8 mouse cellular contexts compared by ENCODE assay signal in the genomic region with DNA sequence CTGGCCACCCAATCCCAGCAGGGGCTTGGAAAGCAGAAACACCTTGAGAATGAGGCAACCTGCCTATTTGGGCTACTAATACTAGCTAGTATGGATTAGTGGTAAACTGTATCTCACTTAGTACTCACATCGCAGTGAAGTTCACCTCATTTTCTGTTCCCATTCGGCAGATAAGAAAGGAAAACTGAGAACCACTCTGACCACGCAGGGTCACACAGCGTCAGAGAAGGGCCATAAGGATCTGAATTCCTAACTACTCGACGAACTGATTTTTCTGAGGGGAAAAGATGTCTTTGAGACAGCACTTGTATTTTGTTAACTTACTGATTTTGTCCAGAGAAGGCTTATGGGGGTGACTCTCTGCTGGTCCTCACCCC. TPM values are rescaled to one million over a fixed set of nuclear protein-coding genes. Genes with fewer than 3 reads are reported as not detected.
DNase-seq lines count a peak whose midpoint lies in the region; ATAC-seq and TF ChIP-seq lines count a peak whose summit lies in the region.

No protein-coding gene starts in this region.

- no peaks in the 10 kb centered on the region for H3K9me3 ChIP-seq in heart, embryonic 13.5 days
- H3K9me3 ChIP-seq in ES-Bruce4 (replicated peaks; ENCODE audit: control insufficient read depth, insufficient read depth, low read length, poor library complexity, severe bottlenecking): no peaks in the 10 kb centered on the region
- H3K9me3 ChIP-seq in hindbrain, embryonic 10.5 days: no peaks in the 10 kb centered on the region
- no peaks in the 10 kb centered on the region for H3K9me3 ChIP-seq in midbrain, embryonic 10.5 days (replicated peaks)

- no peak for TF ChIP-seq EP300 in ES-Bruce4 (IDR thresholded peaks at IDR 0.05; ENCODE audit: insufficient read depth, low read depth, low read length)

- no peak for DNase-seq in heart, postnatal 36 days
- no peak for DNase-seq in hindbrain, embryonic 10.5 days (ENCODE audit: low spot score)
- no peak for DNase-seq in midbrain, embryonic 10.5 days (ENCODE audit: low spot score)
- DNase-seq in adrenal gland, adult (ENCODE audit: inconsistent age in 2 of 2, low spot score in 1 of 2): no peak
- no peak for DNase-seq in layer of hippocampus, adult 18-20 months (ENCODE audit: low spot score in 2 of 2)
- DNase-seq in thymus, postnatal 0 days (ENCODE audit: low spot score): no peak

- TF ChIP-seq CTCF in ES-Bruce4 (IDR thresholded peaks at IDR 0.05; ENCODE audit: low read depth, low read length): no peak

- WGBS in heart, embryonic 13.5 days: 23% methylated on average over 6 of the region's 6 CpGs
- WGBS in hindbrain, embryonic 10.5 days: 36% methylated on average over 6 of the region's 6 CpGs
- 30% methylated on average over 6 of the region's 6 CpGs for WGBS in midbrain, embryonic 10.5 days

- H3K9ac ChIP-seq in heart, embryonic 13.5 days: peak overlapping the region; percentile 100
- H3K9ac ChIP-seq in ES-Bruce4 (ENCODE audit: low read depth, poor library complexity, severe bottlenecking): peak overlapping the region; percentile 97

- H3K4me1 ChIP-seq in heart, embryonic 13.5 days: peaks cover 37% of the 10 kb centered on the region
- no peaks in the 10 kb centered on the region for H3K4me1 ChIP-seq in ES-Bruce4 (ENCODE audit: control insufficient read depth, insufficient read depth, low read length)
- peaks cover 23% of the 10 kb centered on the region for H3K4me1 ChIP-seq in hindbrain, embryonic 10.5 days (replicated peaks)
- H3K4me1 ChIP-seq in midbrain, embryonic 10.5 days: peaks cover 25% of the 10 kb centered on the region

- TF ChIP-seq POLR2A in ES-Bruce4 (IDR thresholded peaks at IDR 0.05; ENCODE audit: insufficient read depth, low read length): no peak

- peak overlapping the region; percentile 78 for H3K4me2 ChIP-seq in heart, embryonic 13.5 days

- peak overlapping the region; percentile 100 for H3K27ac ChIP-seq in heart, embryonic 13.5 days (replicated peaks)
- no peak overlapping the region for H3K27ac ChIP-seq in ES-Bruce4 (ENCODE audit: insufficient read depth, low read length)
- peak overlapping the region; percentile 99 for H3K27ac ChIP-seq in hindbrain, embryonic 10.5 days
- peak overlapping the region; percentile 99 for H3K27ac ChIP-seq in midbrain, embryonic 10.5 days (replicated peaks)

- intact Hi-C loops in heart, postnatal 36 days (cut with DNase I): loop anchor here (2.0 to 5.0 kb wide), 6 partner anchors 77 to 257 kb away; no protein-coding TSS in a partner anchor

- no peaks in the 10 kb centered on the region for H3K27me3 ChIP-seq in heart, embryonic 13.5 days (replicated peaks)
- no peaks in the 10 kb centered on the region; the same call in 1 of the 2 replicates for H3K27me3 ChIP-seq in ES-Bruce4 (ENCODE audit: control insufficient read depth, insufficient read depth, low read length, poor library complexity, severe bottlenecking)
- H3K27me3 ChIP-seq in hindbrain, embryonic 10.5 days (ENCODE audit: insufficient read depth, poor library complexity, severe bottlenecking): no peaks in the 10 kb centered on the region
- peaks cover 11% of the 10 kb centered on the region; the same call in 1 of the 2 replicates for H3K27me3 ChIP-seq in midbrain, embryonic 10.5 days (ENCODE audit: low read depth, poor library complexity, severe bottlenecking)

- H3K4me3 ChIP-seq in heart, embryonic 13.5 days: peak overlapping the region; percentile 98
- H3K4me3 ChIP-seq in ES-Bruce4 (ENCODE audit: low read depth, low read length): peak overlapping the region; percentile 85
- H3K4me3 ChIP-seq in hindbrain, embryonic 10.5 days: peak overlapping the region; percentile 94
- H3K4me3 ChIP-seq in midbrain, embryonic 10.5 days: peak overlapping the region; percentile 92

- no peak for ATAC-seq in heart, embryonic 13.5 days (ENCODE audit: extremely low read depth, insufficient number of reproducible peaks, low FRiP score, low TSS enrichment)

- no peaks in the 10 kb centered on the region for H3K36me3 ChIP-seq in heart, embryonic 13.5 days
- H3K36me3 ChIP-seq in ES-Bruce4 (ENCODE audit: control insufficient read depth, insufficient read depth, low read length, poor library complexity, severe bottlenecking): no peaks in the 10 kb centered on the region
- no peaks in the 10 kb centered on the region for H3K36me3 ChIP-seq in hindbrain, embryonic 10.5 days
- H3K36me3 ChIP-seq in midbrain, embryonic 10.5 days: no peaks in the 10 kb centered on the region

RNA-seq across cellular contexts. Expression of gene Mef2a, which starts 0.9 kb away (rescaled TPM):
- 73.7 and 82.1 TPM in 2 replicates for polyA plus RNA-seq in heart, embryonic 13.5 days (2015; fragmentation: Nextera tagmentation; extraction: Ambion mirVana)
- 100 to 1,000 TPM; 126 to 142 TPM for total RNA-seq in heart, postnatal 36 days (2021)
- 29.5 and 31.6 TPM in 2 replicates for polyA plus RNA-seq in ES-Bruce4 (2011; ENCODE audit: insufficient read depth, insufficient read length, low read depth, missing spikeins)
- polyA plus RNA-seq in hindbrain, embryonic 10.5 days (2016; fragmentation: Nextera tagmentation; extraction: Ambion mirVana): 20.5 and 26.9 TPM in 2 replicates
- 20.3 and 24.3 TPM in 2 replicates for polyA plus RNA-seq in midbrain, embryonic 10.5 days (2016; fragmentation: Nextera tagmentation; extraction: Ambion mirVana)
- 100 to 1,000 TPM; 143 to 156 TPM for total RNA-seq in layer of hippocampus, adult 18-20 months (2021)
- polyA plus RNA-seq in thymus, postnatal 0 days (2015; fragmentation: Nextera tagmentation; extraction: Ambion mirVana): 62.3 and 64.9 TPM in 2 replicates
